Mouse (Mus musculus) embryonic fibroblast, embryonic 13.5 days (primary cell): Measurements from ENCODE around the gene Wdcp.

Source experiments
- CTCF ChIP-seq: IDR thresholded peaks from 2 replicates; pipeline ENCODE4 v1.5.1; 2011; ENCODE audit warnings: mild to moderate bottlenecking, control low read depth, low read length, moderate library complexity, borderline replicate concordance; ENCODE audit not compliant: insufficient read depth
- POLR2A ChIP-seq: IDR thresholded peaks from 2 replicates; pipeline ENCODE4 v1.6.1; 2011; ENCODE audit warnings: low read depth, mild to moderate bottlenecking, control low read depth, low read length, moderate library complexity

DNA sequence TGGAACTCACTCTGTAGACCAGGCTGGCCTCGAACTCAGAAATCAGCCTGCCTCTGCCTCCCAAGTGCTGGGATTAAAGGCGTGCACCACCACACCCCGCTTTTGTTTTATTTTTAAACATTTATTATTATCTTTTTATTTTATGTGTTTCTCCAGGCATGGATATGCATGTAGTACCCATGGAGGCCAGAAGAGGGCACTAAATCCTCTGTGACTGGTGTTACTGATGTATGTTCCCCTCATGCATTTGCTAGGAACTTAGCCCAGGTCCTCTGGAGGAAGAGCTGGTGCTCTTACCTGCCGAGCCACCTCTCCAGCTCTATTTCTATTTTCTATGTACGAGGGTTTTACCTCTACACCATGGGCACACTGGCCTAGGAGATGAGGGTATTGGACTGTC lies 13.1 kb downstream of the Wdcp start:
- no peak for TF ChIP-seq CTCF
- TF ChIP-seq POLR2A, result no peak
